Mouse (Mus musculus) CH12.LX (cell line): ENCODE data around the gene Tmem169. TPM values are rescaled to one million over a fixed set of nuclear protein-coding genes. Genes with fewer than 3 reads are reported as not detected.
A peak's percentile ranks its signal among the peaks of the same experiment; 100 is the strongest.

Experiments used
- DNase-seq: peaks from one replicate; pipeline ENCODE4 v3.0.0-alpha.2; 2013; ENCODE audit errors: extremely low read depth
- H3K27ac ChIP-seq: 2 replicates; pipeline ENCODE4 v1.5.1; 2012; ENCODE audit warnings: low read depth, mild to moderate bottlenecking, control low read depth, moderate library complexity; ENCODE audit not compliant: insufficient read depth
- H3K27me3 ChIP-seq: replicated peaks from 2 replicates; pipeline ENCODE3; 2012; ENCODE audit warnings: inconsistent platforms
- H3K36me3 ChIP-seq, 2 experiments: replicated peaks in 1 of 2; 2 replicates each; pipeline versions ENCODE3 to v1.6.1; 2012; ENCODE audit warnings: inconsistent platforms in 1 of 2, low read length in 1 of 2, mild to moderate bottlenecking in 1 of 2, mixed read lengths in 1 of 2, moderate library complexity in 1 of 2; ENCODE audit not compliant: control insufficient read depth in 1 of 2, insufficient read depth in 1 of 2
- H3K4me1 ChIP-seq, 2 experiments: 2 replicates each; pipeline ENCODE4 v1.6.1; 2012; ENCODE audit warnings: inconsistent platforms in 1 of 2, moderate library complexity in 1 of 2; ENCODE audit not compliant: insufficient read depth in 2 of 2, control insufficient read depth in 1 of 2
- H3K4me2 ChIP-seq: 2 replicates; pipeline ENCODE4 v1.6.1; 2012; ENCODE audit warnings: low read depth, mild to moderate bottlenecking, control low read depth; ENCODE audit not compliant: poor library complexity, insufficient read depth, severe bottlenecking
- H3K4me3 ChIP-seq, 3 experiments: fragments of 150-350 bp in 1 of 3; sonication (generic) in 1 of 3; replicated peaks in 1 of 3; 2 replicates each; pipeline versions ENCODE3 to v1.5.1; 2011 to 2012; ENCODE audit warnings: low read depth in 2 of 3, low read length in 2 of 3, mild to moderate bottlenecking in 2 of 3, moderate library complexity in 2 of 3, control low read depth in 1 of 3, improper control_type of control experiment in 1 of 3, inconsistent platforms in 1 of 3, mixed read lengths in 1 of 3; ENCODE audit not compliant: poor library complexity in 1 of 3
- H3K79me2 ChIP-seq: replicated peaks from 2 replicates; pipeline ENCODE4 v1.6.1; 2012; ENCODE audit warnings: mild to moderate bottlenecking, moderate library complexity; ENCODE audit not compliant: control insufficient read depth, poor library complexity, insufficient read depth, severe bottlenecking; ENCODE audit errors: extremely low read depth
- H3K9ac ChIP-seq: 2 replicates; pipeline ENCODE4 v1.6.1; 2012; ENCODE audit warnings: low read depth, mild to moderate bottlenecking, control low read depth, moderate library complexity; ENCODE audit not compliant: insufficient read depth
- H3K9me3 ChIP-seq: replicated peaks from 2 replicates; pipeline ENCODE3; 2012; ENCODE audit warnings: low read length, inconsistent platforms, mixed read lengths
- BHLHE40 ChIP-seq: IDR thresholded peaks from 2 replicates; pipeline ENCODE4 v1.6.1; 2011; ENCODE audit warnings: mild to moderate bottlenecking, low read depth, low read length, improper control_type of control experiment
- CHD1 ChIP-seq: IDR thresholded peaks from 2 replicates; pipeline ENCODE4 v1.6.1; 2012; ENCODE audit warnings: low read depth, low read length, improper control_type of control experiment, inconsistent platforms
- CHD2 ChIP-seq: IDR thresholded peaks from 2 replicates; pipeline ENCODE4 v1.6.1; 2011; ENCODE audit warnings: low read length, improper control_type of control experiment
- CTCF ChIP-seq, 2 experiments: IDR thresholded peaks in 1 of 2; conservative IDR thresholded peaks in 1 of 2; 2 replicates each; pipeline ENCODE4 v1.5.1; 2011 to 2012; ENCODE audit warnings: low read depth in 2 of 2, low read length in 2 of 2, improper control_type of control experiment in 1 of 2, inconsistent platforms in 1 of 2, mild to moderate bottlenecking in 1 of 2, moderate library complexity in 1 of 2
- E2F4 ChIP-seq: IDR thresholded peaks from 2 replicates; pipeline ENCODE4 v1.6.1; 2011; ENCODE audit warnings: low read depth, low read length, improper control_type of control experiment; ENCODE audit not compliant: insufficient replicate concordance
- ELF1 ChIP-seq: IDR thresholded peaks from 2 replicates; pipeline ENCODE4 v1.6.1; 2014; ENCODE audit warnings: low read depth, mild to moderate bottlenecking, inconsistent platforms, low read length, improper control_type of control experiment
- EP300 ChIP-seq: IDR thresholded peaks from 2 replicates; pipeline ENCODE4 v1.6.1; 2011; ENCODE audit warnings: low read length, improper control_type of control experiment
- ETS1 ChIP-seq: conservative IDR thresholded peaks from 2 replicates; pipeline ENCODE4 v1.6.1; 2012; ENCODE audit warnings: low read depth, mild to moderate bottlenecking, inconsistent platforms, low read length, improper control_type of control experiment, moderate library complexity
- GABPA ChIP-seq: IDR thresholded peaks from 2 replicates; pipeline ENCODE4 v1.6.1; 2012; ENCODE audit warnings: low read depth, low read length, improper control_type of control experiment, inconsistent platforms; ENCODE audit not compliant: insufficient replicate concordance
- HCFC1 ChIP-seq: IDR thresholded peaks from 2 replicates; pipeline ENCODE4 v1.6.1; 2012; ENCODE audit warnings: low read depth, mild to moderate bottlenecking, inconsistent platforms, low read length, improper control_type of control experiment
- IRF4 ChIP-seq: IDR thresholded peaks from 2 replicates; pipeline ENCODE4 v1.6.1; 2014; ENCODE audit warnings: low read depth, mild to moderate bottlenecking, inconsistent platforms, low read length, improper control_type of control experiment
- JUN ChIP-seq: IDR thresholded peaks from 2 replicates; pipeline ENCODE4 v1.6.1; 2011; ENCODE audit warnings: low read depth, mild to moderate bottlenecking, low read length, improper control_type of control experiment, moderate library complexity; ENCODE audit not compliant: insufficient read depth
- JUND ChIP-seq: conservative IDR thresholded peaks from 2 replicates; pipeline ENCODE4 v1.6.1; 2011; ENCODE audit warnings: low read depth, low read length, improper control_type of control experiment
- KAT2A ChIP-seq: IDR thresholded peaks from 2 replicates; pipeline ENCODE4 v1.6.1; 2012; ENCODE audit warnings: low read length, improper control_type of control experiment, inconsistent platforms; ENCODE audit not compliant: insufficient replicate concordance
- MAFK ChIP-seq: IDR thresholded peaks from 2 replicates; pipeline ENCODE4 v1.6.1; 2011; ENCODE audit warnings: low read length, improper control_type of control experiment; ENCODE audit not compliant: insufficient replicate concordance
- MAX ChIP-seq: IDR thresholded peaks from 2 replicates; pipeline ENCODE4 v1.6.1; 2011; ENCODE audit warnings: low read length, improper control_type of control experiment
- MAZ ChIP-seq: IDR thresholded peaks from 2 replicates; pipeline ENCODE4 v1.6.1; 2012; ENCODE audit warnings: low read depth, mild to moderate bottlenecking, inconsistent platforms, low read length, improper control_type of control experiment, moderate library complexity
- MEF2A ChIP-seq: IDR thresholded peaks from 2 replicates; pipeline ENCODE4 v1.6.1; 2014; ENCODE audit warnings: low read depth, mild to moderate bottlenecking, inconsistent platforms, low read length, improper control_type of control experiment, borderline replicate concordance
- MXI1 ChIP-seq: IDR thresholded peaks from 2 replicates; pipeline ENCODE4 v1.6.1; 2011; ENCODE audit warnings: mild to moderate bottlenecking, low read depth, low read length, improper control_type of control experiment
- MYC ChIP-seq: IDR thresholded peaks from 2 replicates; pipeline ENCODE4 v1.6.1; 2011; ENCODE audit warnings: low read depth, mild to moderate bottlenecking, improper control_type of control experiment, low read length
- NELFE ChIP-seq: IDR thresholded peaks from 2 replicates; pipeline ENCODE4 v1.6.1; 2011; ENCODE audit warnings: low read depth, low read length, improper control_type of control experiment
- NRF1 ChIP-seq: IDR thresholded peaks from 2 replicates; pipeline ENCODE4 v1.6.1; 2014; ENCODE audit warnings: low read depth, mild to moderate bottlenecking, inconsistent platforms, low read length, improper control_type of control experiment, moderate library complexity
- PAX5 ChIP-seq: IDR thresholded peaks from 2 replicates; pipeline ENCODE4 v1.6.1; 2012; ENCODE audit warnings: low read length, inconsistent platforms, mixed read lengths
- POLR2A ChIP-seq: IDR thresholded peaks from 2 replicates; pipeline ENCODE4 v1.6.1; 2011; ENCODE audit warnings: low read depth, mild to moderate bottlenecking, improper control_type of control experiment, low read length
- POLR2AphosphoS2 ChIP-seq: IDR thresholded peaks from 2 replicates; pipeline ENCODE4 v1.6.1; 2011; ENCODE audit warnings: low read depth, low read length, improper control_type of control experiment
- RAD21 ChIP-seq: IDR thresholded peaks from 2 replicates; pipeline ENCODE4 v1.6.1; 2011; ENCODE audit warnings: low read depth, mild to moderate bottlenecking, low read length, improper control_type of control experiment, moderate library complexity
- RCOR1 ChIP-seq: conservative IDR thresholded peaks from 2 replicates; pipeline ENCODE4 v1.6.1; 2012; ENCODE audit warnings: low read depth, mild to moderate bottlenecking, inconsistent platforms, low read length, improper control_type of control experiment
- SIN3A ChIP-seq: IDR thresholded peaks from 2 replicates; pipeline ENCODE4 v1.6.1; 2012; ENCODE audit warnings: low read length, improper control_type of control experiment, inconsistent platforms
- SMC3 ChIP-seq: IDR thresholded peaks from 2 replicates; pipeline ENCODE4 v1.6.1; 2011; ENCODE audit warnings: low read depth, low read length, improper control_type of control experiment
- TBP ChIP-seq: conservative IDR thresholded peaks from 2 replicates; pipeline ENCODE4 v1.6.1; 2011; ENCODE audit warnings: low read depth, low read length, improper control_type of control experiment
- TCF12 ChIP-seq: IDR thresholded peaks from 2 replicates; pipeline ENCODE4 v1.6.1; 2014; ENCODE audit warnings: low read depth, mild to moderate bottlenecking, inconsistent platforms, low read length, improper control_type of control experiment
- UBTF ChIP-seq: IDR thresholded peaks from 2 replicates; pipeline ENCODE4 v1.6.1; 2012; ENCODE audit warnings: low read depth, mild to moderate bottlenecking, inconsistent platforms, low read length, improper control_type of control experiment, moderate library complexity
- USF1 ChIP-seq: IDR thresholded peaks from 2 replicates; pipeline ENCODE4 v1.6.1; 2014; ENCODE audit warnings: low read depth, mild to moderate bottlenecking, inconsistent platforms, low read length, improper control_type of control experiment
- USF2 ChIP-seq: conservative IDR thresholded peaks from 2 replicates; pipeline ENCODE4 v1.6.1; 2011; ENCODE audit warnings: low read depth, low read length, improper control_type of control experiment
- ZC3H11A ChIP-seq: IDR thresholded peaks from 2 replicates; pipeline ENCODE4 v1.6.1; 2012; ENCODE audit warnings: low read depth, mild to moderate bottlenecking, inconsistent platforms, low read length, improper control_type of control experiment
- ZKSCAN1 ChIP-seq: IDR thresholded peaks from 2 replicates; pipeline ENCODE4 v1.6.1; 2012; ENCODE audit warnings: low read depth, inconsistent platforms, low read length, improper control_type of control experiment, borderline replicate concordance
- ZMIZ1 ChIP-seq: IDR thresholded peaks from 2 replicates; pipeline ENCODE4 v1.6.1; 2012; ENCODE audit warnings: low read depth, mild to moderate bottlenecking, inconsistent platforms, low read length, improper control_type of control experiment
- ZNF384 ChIP-seq: IDR thresholded peaks from 2 replicates; pipeline ENCODE4 v1.6.1; 2012; ENCODE audit warnings: low read depth, low read length, improper control_type of control experiment, inconsistent platforms
- dilution Hi-C: fragments of 300-500 bp; cut with MboI; formaldehyde crosslinking; loops from 2 replicates; pipeline ENCODE4 v1.14.3; 2020; ENCODE audit warnings: low sequenced_read_pairs; ENCODE audit not compliant: extremely low pct_unique_long_range_greater_than_20kb, extremely low pct_ligation_motif_present
- in situ Hi-C: fragments of 300-500 bp; cut with MboI; formaldehyde crosslinking; loops from 3 replicates; pipeline ENCODE4 v1.14.3; 2019; ENCODE audit warnings: low sequenced_read_pairs, low pct_ligation_motif_present, low pct_unique_long_range_greater_than_20kb, mixed read lengths
- polyA plus RNA-seq: library from polyadenylated mRNA; unstranded; fragments of >175 nt; gene quantifications from 2 replicates; pipeline ENCODE4 v1.2.1, GENCODE M21; 2012; ENCODE audit warnings: low read depth; ENCODE audit not compliant: insufficient read length
- total RNA-seq, 2 experiments: library from RNA; depleted of rRNA; stranded (reverse); fragments of 300-350 nt in 1 of 2; fragments of >200 nt in 1 of 2; gene quantifications; 2 replicates each; pipeline ENCODE4 v1.2.3; 2012 to 2014

Tmem169 gene
- total and polyA plus RNA-seq, 3 experiments: 0.17 to 0.26 TPM; not detected in 1

DNA sequence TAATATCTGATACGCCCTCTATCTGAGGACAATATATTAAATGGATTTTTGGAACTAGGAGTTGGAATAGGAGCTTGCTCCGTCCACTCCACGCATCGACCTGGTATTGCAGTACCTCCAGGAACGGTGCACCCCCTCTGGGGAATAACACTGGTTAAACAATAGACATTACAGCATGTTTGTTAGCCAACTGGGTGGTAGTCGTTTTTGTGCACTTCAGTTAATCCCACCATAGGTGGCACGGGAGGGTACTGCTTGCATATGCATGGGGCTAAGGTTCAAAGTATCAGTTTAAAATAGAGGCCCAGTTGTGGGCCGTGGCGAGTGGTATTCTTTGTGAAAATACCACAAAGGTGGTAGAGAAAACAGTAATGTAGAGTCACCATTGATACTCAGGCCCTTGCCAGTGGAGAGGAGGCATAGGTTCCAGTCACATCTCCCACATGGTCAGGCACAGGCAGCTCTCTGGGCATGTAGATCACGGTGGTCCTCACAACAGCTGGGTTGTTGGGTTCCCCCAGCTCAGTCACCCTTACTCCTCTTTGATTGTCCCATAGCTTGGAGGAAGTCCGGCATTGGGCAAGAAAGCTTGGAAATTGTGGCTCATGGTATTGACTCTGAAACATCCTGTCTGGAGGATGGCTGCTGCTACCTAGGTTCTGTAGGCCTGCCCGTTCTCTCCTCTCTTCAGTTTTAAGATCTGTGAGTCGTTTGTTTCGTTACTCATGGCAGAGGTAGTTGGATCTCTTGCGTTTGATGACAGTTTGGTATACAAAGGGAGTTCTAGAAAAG, 28.9 kb upstream of the Tmem169 start:
- H3K27me3 ChIP-seq: no peaks in the 10 kb centered on the region
- DNase-seq: peak; percentile 99
- H3K9me3 ChIP-seq: no peaks in the 10 kb centered on the region
- peaks cover 0 to 26% of the 10 kb centered on the region in 2 experiments; a peak in 2 of 4 replicates for H3K4me1 ChIP-seq
- H3K4me3 ChIP-seq: no peak overlapping the region
- peak overlapping the region; percentile 28; the same call in 1 of the 2 replicates for H3K9ac ChIP-seq
- H3K36me3 ChIP-seq: peaks cover 0 to 21% of the 10 kb centered on the region in 2 experiments
- in situ Hi-C loops (no loop called here), dilution Hi-C loops (no loop called here)
- TF ChIP-seq SIN3A: peak; percentile 88
- peak; percentile 36 for TF ChIP-seq TCF12
- TF ChIP-seq USF1: no peak
- TF ChIP-seq CHD1: no peak
- TF ChIP-seq E2F4: 0 out of 2 replicates have a peak, but pooled peaks have one; percentile 29
- peak; percentile 69 for TF ChIP-seq CHD2
- no peak for TF ChIP-seq USF2
- peak; percentile 73 for TF ChIP-seq HCFC1
- peak; percentile 13; the same call in 1 of the 2 replicates for TF ChIP-seq SMC3
- no peak; the same call in 1 of the 2 replicates for TF ChIP-seq GABPA
- TF ChIP-seq NRF1: no peak; the same call in none of the 2 replicates
- peak; percentile 98 for TF ChIP-seq NELFE
- TF ChIP-seq POLR2A: peak; percentile 97
- peak; percentile 66; the same call in 1 of the 2 replicates for TF ChIP-seq IRF4
- TF ChIP-seq CTCF (conservative IDR thresholded peaks at IDR 0.05 in 1 of 2, IDR thresholded peaks at IDR 0.05 in 1 of 2; ENCODE audit: low read depth in 2 of 2, low read length in 2 of 2): no peak
- no peak for TF ChIP-seq UBTF
- TF ChIP-seq JUND: peak; percentile 73
- TF ChIP-seq RCOR1: peak; percentile 90
- 0 out of 2 replicates have a peak, but pooled peaks have one; percentile 40 for TF ChIP-seq KAT2A
- TF ChIP-seq TBP: peak; percentile 79
- peak; percentile 73 for TF ChIP-seq MXI1
- TF ChIP-seq RAD21: no peak
- peak; percentile 92 for TF ChIP-seq ETS1
- TF ChIP-seq ZC3H11A: no peak; the same call in 1 of the 2 replicates
- no peak for TF ChIP-seq MAFK
- TF ChIP-seq MEF2A: peak; percentile 40
- TF ChIP-seq MYC: peak; percentile 85
- TF ChIP-seq MAX: peak; percentile 78
- TF ChIP-seq BHLHE40: peak; percentile 82
- TF ChIP-seq ELF1: peak; percentile 42; the same call in 1 of the 2 replicates
- TF ChIP-seq PAX5: no peak
- 0 out of 2 replicates have a peak, but pooled peaks have one; percentile 18 for TF ChIP-seq EP300
- peak; percentile 66; the same call in 1 of the 2 replicates for TF ChIP-seq MAZ
- peak; percentile 100 for TF ChIP-seq POLR2AphosphoS2
- TF ChIP-seq ZKSCAN1: no peak
- no peak; the same call in 1 of the 2 replicates for TF ChIP-seq JUN
- TF ChIP-seq ZMIZ1: peak; percentile 100
- no peak; the same call in 1 of the 2 replicates for TF ChIP-seq ZNF384
- H3K4me2 ChIP-seq: peak overlapping the region; percentile 34
- peak overlapping the region; percentile 81 for H3K27ac ChIP-seq
- no peaks in the 10 kb centered on the region for H3K79me2 ChIP-seq
